Mouse (Mus musculus) neural tube, embryonic 12.5 days (tissue): ENCODE measurements around the gene Fam166a. TPM values are rescaled to one million over a fixed set of nuclear protein-coding genes. Genes with fewer than 3 reads are reported as not detected.
"Not testable (repeated sequence)": the region's sequence is repeated elsewhere in the genome, so short reads cannot be mapped to it uniquely, and the experiment has no call there.

Experiments used
- ATAC-seq: fragments of 200-750 bp; cut with Nextera tagmentation; 2 replicates; pipeline ENCODE4 v1.8.0; 2017; ENCODE audit warnings: low read depth, mild to moderate bottlenecking, moderate TSS enrichment, moderate library complexity; ENCODE audit not compliant: low FRiP score
- H3K27ac ChIP-seq: fragments of 300-500 bp; sonication (generic); 2 replicates; pipeline ENCODE4 v1.5.1; 2016
- H3K27me3 ChIP-seq: fragments of 300-500 bp; sonication (generic); replicated peaks from 2 replicates; pipeline ENCODE4 v1.6.1; 2016; ENCODE audit warnings: mild to moderate bottlenecking
- H3K36me3 ChIP-seq: fragments of 300-500 bp; sonication (generic); 2 replicates; pipeline ENCODE4 v1.6.1; 2016; ENCODE audit warnings: mild to moderate bottlenecking
- H3K4me1 ChIP-seq: fragments of 300-500 bp; sonication (generic); 2 replicates; pipeline ENCODE4 v1.6.1; 2016
- H3K4me2 ChIP-seq: fragments of 300-500 bp; sonication (generic); replicated peaks from 2 replicates; pipeline ENCODE4 v1.6.1; 2016; ENCODE audit warnings: mild to moderate bottlenecking
- H3K4me3 ChIP-seq: fragments of 300-500 bp; sonication (generic); 2 replicates; pipeline ENCODE4 v1.5.1; 2016
- H3K9ac ChIP-seq: fragments of 300-500 bp; sonication (generic); 2 replicates; pipeline ENCODE4 v1.6.1; 2016; ENCODE audit warnings: mild to moderate bottlenecking
- H3K9me3 ChIP-seq: fragments of 300-500 bp; sonication (generic); 2 replicates; pipeline ENCODE4 v1.6.1; 2016; ENCODE audit warnings: mild to moderate bottlenecking
- WGBS: fragments of 180-500 bp; shearing (Covaris S2); methylation state at CpG from one replicate; pipeline ENCODE4 v1.1.7; 2016; 5-methylcytosine and 5-hydroxymethylcytosine counted together
- polyA plus RNA-seq: library from polyadenylated mRNA; unstranded; fragments of >200 nt; fragmentation: Nextera tagmentation; extraction: Ambion mirVana; gene quantifications from 2 replicates; pipeline ENCODE4 v1.2.1, GENCODE M21; 2016

Fam166a gene
- polyA plus RNA-seq, 1 experiment from 2014 or later = not detected

- Histone ChIP-seq H3K9ac (no peak overlapping the region), H3K4me3 (no peak overlapping the region), H3K27me3 (peaks cover 17% of the 10 kb centered on the region), H3K27ac (no peak overlapping the region), H3K9me3 (no peaks in the 10 kb centered on the region), H3K36me3 (no peaks in the 10 kb centered on the region), H3K4me2 (no peak overlapping the region), H3K4me1 (peaks cover 21% of the 10 kb centered on the region)
- ATAC-seq = no peak
- WGBS = 89% methylated on average over 3 of the region's 3 CpGs
Observed at GRCm38 (mm10) chr2:25239766-25240165, 21.2 kb downstream of the Fam166a start.

- peak overlapping the region; percentile 94 for H3K4me2 ChIP-seq
- no peak overlapping the region for H3K27ac ChIP-seq
- H3K4me1 ChIP-seq = peaks cover 21% of the 10 kb centered on the region
- no peaks in the 10 kb centered on the region for H3K9me3 ChIP-seq
- H3K4me3 ChIP-seq = no peak overlapping the region
- peaks cover 5% of the 10 kb centered on the region for H3K36me3 ChIP-seq
- H3K9ac ChIP-seq = no peak overlapping the region
- WGBS = 48% methylated on average over 8 of the region's 8 CpGs
- H3K27me3 ChIP-seq = peaks cover 17% of the 10 kb centered on the region
- no peak for ATAC-seq
Observed at GRCm38 (mm10) chr2:25240310-25240709, 21.8 kb downstream of the Fam166a start.

- Histone ChIP-seq H3K9me3 (no peaks in the 10 kb centered on the region), H3K4me1 (peaks cover 21% of the 10 kb centered on the region), H3K4me2 (peak overlapping the region; percentile 94), H3K9ac (peak overlapping the region; percentile 5; the same call in 1 of the 2 replicates), H3K4me3 (peak overlapping the region; percentile 60), H3K27me3 (peaks cover 17% of the 10 kb centered on the region), H3K36me3 (peaks cover 11% of the 10 kb centered on the region), H3K27ac (no peak overlapping the region)
- 2% methylated on average over 29 of the region's 29 CpGs for WGBS
- peak; percentile 69 for ATAC-seq
Observed at GRCm38 (mm10) chr2:25240723-25241437, 22.3 kb downstream of the Fam166a start.

GRCm38 (mm10) chr2:25241438-25241775 lies 22.9 kb downstream of the Fam166a start:
- Histone ChIP-seq H3K9me3 (no peaks in the 10 kb centered on the region), H3K4me2 (peak overlapping the region; percentile 94), H3K4me1 (peaks cover 21% of the 10 kb centered on the region), H3K4me3 (peak overlapping the region; percentile 60), H3K27ac (no peak overlapping the region), H3K36me3 (peaks cover 16% of the 10 kb centered on the region), H3K27me3 (peaks cover 17% of the 10 kb centered on the region), H3K9ac (peak overlapping the region; percentile 82; the same call in 1 of the 2 replicates)
- peak; percentile 26 for ATAC-seq
- WGBS = 23% methylated on average over 6 of the region's 6 CpGs

DNA sequence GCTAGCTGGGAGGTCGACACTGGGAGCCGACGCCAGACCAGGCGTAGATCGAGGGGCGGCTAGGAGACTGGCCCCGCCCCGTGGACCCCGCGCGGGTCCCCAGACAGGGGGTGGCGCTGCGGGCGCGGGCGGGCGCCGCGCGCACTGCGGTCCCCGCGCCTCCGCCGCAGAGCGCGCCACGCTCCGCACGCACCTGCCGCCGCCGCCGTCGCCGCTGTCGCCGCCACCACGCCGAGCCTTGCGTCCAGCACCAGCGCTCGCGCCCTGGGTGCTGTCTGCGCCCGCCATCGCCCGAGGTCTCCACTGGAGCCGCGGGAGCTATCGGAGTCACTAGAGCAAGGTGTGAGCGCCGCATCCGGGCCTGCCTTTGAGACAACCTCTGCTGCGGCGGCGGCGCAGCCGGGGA lies 23.6 kb downstream of the Fam166a start, which contains the start of the genes Rnf208 and Cysrt1:
Gene Rnf208 (plus strand): TSS at position 155 of the 406 bp plus-strand sequence.
Gene Cysrt1 (minus strand): TSS at position 352 of the 406 bp plus-strand sequence.
- H3K4me3 ChIP-seq = peak within 1 kb of the TSS; percentile 60
- H3K4me1 ChIP-seq = peaks cover 21% of the 10 kb centered on the region
- peak within 1 kb of the TSS; percentile 82 for H3K9ac ChIP-seq
- ATAC-seq = peak; percentile 39
- under 1% methylated on average over 54 of the region's 59 CpGs for WGBS
- H3K27me3 ChIP-seq = peaks cover 17% of the 10 kb centered on the region
- H3K4me2 ChIP-seq = peak within 1 kb of the TSS; percentile 94
- no peaks in the 10 kb centered on the region for H3K9me3 ChIP-seq
- H3K36me3 ChIP-seq = peaks cover 22% of the 10 kb centered on the region
- no peak within 1 kb of the TSS for H3K27ac ChIP-seq

DNA sequence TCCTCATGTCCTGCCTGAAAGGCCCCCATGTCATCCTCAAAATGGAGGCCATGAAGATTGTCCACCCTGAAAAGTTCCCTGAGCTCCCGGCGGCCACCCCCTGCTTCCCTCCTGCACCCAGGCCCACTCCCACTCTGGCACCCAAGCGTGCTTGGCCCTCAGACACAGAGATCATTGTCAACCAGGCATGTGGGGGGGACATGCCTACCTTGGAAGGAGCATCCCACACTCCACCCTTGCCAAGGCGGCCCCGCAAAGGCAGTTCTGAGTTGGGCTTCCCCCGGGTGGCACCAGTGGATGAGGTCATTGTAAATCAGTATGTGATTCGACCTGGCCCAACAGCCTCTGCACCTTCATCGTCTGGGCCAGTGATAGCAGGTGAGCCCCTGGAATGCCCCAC lies 24.8 kb downstream of the Fam166a start:
- Histone ChIP-seq H3K27me3 (peaks cover 17% of the 10 kb centered on the region), H3K4me3 (no peak overlapping the region; the same call in 1 of the 2 replicates), H3K9me3 (no peaks in the 10 kb centered on the region), H3K36me3 (peaks cover 33% of the 10 kb centered on the region), H3K27ac (no peak overlapping the region), H3K4me1 (peaks cover 21% of the 10 kb centered on the region), H3K4me2 (peak overlapping the region; percentile 94), H3K9ac (peak overlapping the region; percentile 82; the same call in 1 of the 2 replicates)
- no peak for ATAC-seq
- 78% methylated on average over 8 of the region's 8 CpGs for WGBS

GRCm38 (mm10) chr2:25244144-25244543 lies 25.6 kb downstream of the Fam166a start:
- 88% methylated on average over 4 of the region's 4 CpGs for WGBS
- Histone ChIP-seq H3K27me3 (peaks cover 17% of the 10 kb centered on the region), H3K4me1 (peaks cover 21% of the 10 kb centered on the region)

GRCm38 (mm10) chr2:25246183-25247072 lies 27.9 kb downstream of the Fam166a start, which contains the start of gene AL732309.1:
Gene AL732309.1 (minus strand): TSS chr2:25246863.
- no peaks in the 10 kb centered on the region for H3K9me3 ChIP-seq
- peaks cover 16% of the 10 kb centered on the region for H3K4me1 ChIP-seq
- 91% methylated on average over 10 of the region's 10 CpGs for WGBS
- H3K27ac ChIP-seq = no peak within 1 kb of the TSS
- no peak for ATAC-seq
- peaks cover 63% of the 10 kb centered on the region for H3K36me3 ChIP-seq
- no peak within 1 kb of the TSS for H3K4me3 ChIP-seq
- H3K27me3 ChIP-seq = peaks cover 16% of the 10 kb centered on the region
- H3K4me2 ChIP-seq = no peak within 1 kb of the TSS
- 0 out of 2 replicates have a peak within 1 kb of the TSS, but pooled peaks have one; percentile 8 for H3K9ac ChIP-seq

More at GRCm38 (mm10) chr2:25244144-25244543, 25.6 kb downstream of the Fam166a start:
- Histone ChIP-seq H3K9ac (no peak overlapping the region), H3K36me3 (peaks cover 40% of the 10 kb centered on the region), H3K27ac (no peak overlapping the region), H3K9me3 (no peaks in the 10 kb centered on the region), H3K4me2 (0 out of 2 replicates have a peak overlapping the region, but pooled peaks have one; percentile 94), H3K4me3 (no peak overlapping the region)
- no peak for ATAC-seq

GRCm38 (mm10) chr2:25252331-25252730 lies 33.8 kb downstream of the Fam166a start:
- Histone ChIP-seq H3K4me3 (no peak overlapping the region), H3K9me3 (no peaks in the 10 kb centered on the region), H3K4me1 (peaks cover 21% of the 10 kb centered on the region), H3K36me3 (peaks cover 54% of the 10 kb centered on the region), H3K4me2 (no peak overlapping the region), H3K27ac (no peak overlapping the region), H3K27me3 (no peaks in the 10 kb centered on the region), H3K9ac (no peak overlapping the region)
- WGBS = 97% methylated on average over 1 of the region's 1 CpGs
- no peak for ATAC-seq

GRCm38 (mm10) chr2:25255284-25255779 lies 36.8 kb downstream of the Fam166a start, which contains the start of gene Tmem203:
Gene Tmem203 (plus strand): TSS chr2:25255439.
- Histone ChIP-seq H3K9me3 (no peaks in the 10 kb centered on the region), H3K4me2 (peak within 1 kb of the TSS; percentile 96), H3K36me3 (peaks cover 26% of the 10 kb centered on the region), H3K27ac (peak within 1 kb of the TSS; percentile 50; the same call in 1 of the 2 replicates), H3K9ac (peak within 1 kb of the TSS; percentile 87), H3K4me3 (peak within 1 kb of the TSS; percentile 99), H3K4me1 (peaks cover 21% of the 10 kb centered on the region), H3K27me3 (no peaks in the 10 kb centered on the region)
- peak; percentile 81 for ATAC-seq
- WGBS = under 1% methylated on average over 39 of the region's 39 CpGs

GRCm38 (mm10) chr2:25256443-25257109 lies 38.0 kb downstream of the Fam166a start:
- H3K27me3 ChIP-seq, H3K9me3 ChIP-seq, ATAC-seq, H3K27ac ChIP-seq: not testable (repeated sequence)
- H3K9ac ChIP-seq = peak overlapping the region; percentile 87
- H3K36me3 ChIP-seq = peaks cover 14% of the 10 kb centered on the region; the same call in 1 of the 2 replicates
- H3K4me1 ChIP-seq = peaks cover 21% of the 10 kb centered on the region
- WGBS = 56% methylated on average over 12 of the region's 12 CpGs
- peak overlapping the region; percentile 96 for H3K4me2 ChIP-seq
- peak overlapping the region; percentile 99; the same call in 1 of the 2 replicates for H3K4me3 ChIP-seq
